Mouse (Mus musculus): ENCODE measurements around the gene Gdf5.

DNA sequence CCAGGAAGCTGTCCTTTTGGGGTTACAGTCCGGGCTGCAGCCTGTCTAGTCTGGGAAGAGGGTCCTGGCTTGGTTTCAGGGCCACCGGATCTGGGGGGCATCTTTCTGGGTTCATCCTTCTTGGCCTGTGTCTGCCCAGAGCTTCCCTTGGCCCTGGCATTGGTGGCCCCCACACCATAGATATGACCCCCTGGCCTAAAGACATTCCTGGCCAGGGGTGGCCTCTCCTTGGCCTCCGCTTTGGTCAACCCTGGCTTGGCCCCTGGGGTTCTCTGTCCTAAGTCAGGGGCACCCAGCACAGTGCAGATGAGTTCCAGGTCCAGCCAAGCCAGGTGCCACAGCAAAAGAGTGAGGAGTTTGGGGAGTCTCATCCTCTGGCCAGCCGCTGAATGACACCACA, 482 bp downstream of the Gdf5 start:
- no peak for TF ChIP-seq CTCF (IDR thresholded peaks at IDR 0.05)
- no peak for TF ChIP-seq EP300 (IDR thresholded peaks at IDR 0.05)

Measured in lung, postnatal 0 days (tissue).